In genomic region chr1:119836479-119837015, GRCm38 (mm10) we compare ENCODE assay signal across 8 mouse cellular contexts. TPM values are rescaled to one million over a fixed set of nuclear protein-coding genes. Genes with fewer than 3 reads are reported as not detected.
DNase-seq lines count a peak whose midpoint lies in the region; ATAC-seq lines count a peak whose summit lies in the region.

No protein-coding gene starts in this region.

- ATAC-seq in embryonic facial prominence, embryonic 11.5 days (replicated peaks; ENCODE audit: insufficient number of reproducible peaks, low FRiP score, low TSS enrichment, low read depth): no peak
- no peak; the same call in 1 of the 2 replicates for ATAC-seq in hindbrain, embryonic 13.5 days (ENCODE audit: low FRiP score)
- ATAC-seq in liver, embryonic 16.5 days (ENCODE audit: low read depth): peak; percentile 10
- ATAC-seq in neural tube, embryonic 14.5 days (ENCODE audit: low read depth): peak; percentile 9

- no peaks in the 10 kb centered on the region for H3K27me3 ChIP-seq in embryonic facial prominence, embryonic 11.5 days (ENCODE audit: control insufficient read depth, insufficient read depth, low read length)
- no peaks in the 10 kb centered on the region for H3K27me3 ChIP-seq in hindbrain, embryonic 13.5 days
- no peaks in the 10 kb centered on the region for H3K27me3 ChIP-seq in liver, embryonic 16.5 days (ENCODE audit: control insufficient read depth, insufficient read depth, low read depth, low read length)
- no peaks in the 10 kb centered on the region for H3K27me3 ChIP-seq in neural tube, embryonic 14.5 days (ENCODE audit: control insufficient read depth, insufficient read depth, low read length)

- peak; percentile 8 for DNase-seq in layer of hippocampus, adult 11-12 months (ENCODE audit: low spot score)
- DNase-seq in layer of hippocampus, postnatal 14 days (ENCODE audit: low spot score in 2 of 2): no peak
- peak; percentile 41 for DNase-seq in ES-CJ7 (ENCODE audit: low read depth, low spot score)
- DNase-seq in embryonic facial prominence, embryonic 11.5 days (ENCODE audit: low spot score): peak; percentile 45
- DNase-seq in gastrocnemius, postnatal 4 days (ENCODE audit: low spot score in 2 of 2): no peak

- peak overlapping the region; percentile 35 for H3K4me2 ChIP-seq in embryonic facial prominence, embryonic 11.5 days (ENCODE audit: low read depth, low read length)
- H3K4me2 ChIP-seq in hindbrain, embryonic 13.5 days: peak overlapping the region; percentile 75
- H3K4me2 ChIP-seq in liver, embryonic 16.5 days (ENCODE audit: low read depth, low read length): peak overlapping the region; percentile 90
- peak overlapping the region; percentile 78 for H3K4me2 ChIP-seq in neural tube, embryonic 14.5 days (ENCODE audit: low read depth, low read length)

- H3K36me3 ChIP-seq in embryonic facial prominence, embryonic 11.5 days (replicated peaks; ENCODE audit: control insufficient read depth, insufficient read depth, low read depth, low read length): no peaks in the 10 kb centered on the region
- no peaks in the 10 kb centered on the region for H3K36me3 ChIP-seq in hindbrain, embryonic 13.5 days
- no peaks in the 10 kb centered on the region for H3K36me3 ChIP-seq in liver, embryonic 16.5 days (ENCODE audit: control insufficient read depth, insufficient read depth)
- no peaks in the 10 kb centered on the region for H3K36me3 ChIP-seq in neural tube, embryonic 14.5 days (ENCODE audit: control insufficient read depth, insufficient read depth, low read length)

- no peaks in the 10 kb centered on the region for H3K9me3 ChIP-seq in embryonic facial prominence, embryonic 11.5 days (replicated peaks; ENCODE audit: control insufficient read depth, low read length)
- no peaks in the 10 kb centered on the region for H3K9me3 ChIP-seq in hindbrain, embryonic 13.5 days
- H3K9me3 ChIP-seq in liver, embryonic 16.5 days (replicated peaks; ENCODE audit: control insufficient read depth, low read length): no peaks in the 10 kb centered on the region
- H3K9me3 ChIP-seq in neural tube, embryonic 14.5 days (ENCODE audit: control insufficient read depth, low read length): no peaks in the 10 kb centered on the region

- H3K4me1 ChIP-seq in embryonic facial prominence, embryonic 11.5 days (ENCODE audit: control insufficient read depth, insufficient read depth, low read length): no peaks in the 10 kb centered on the region
- H3K4me1 ChIP-seq in hindbrain, embryonic 13.5 days (replicated peaks): peaks cover 21% of the 10 kb centered on the region
- peaks cover 13% of the 10 kb centered on the region for H3K4me1 ChIP-seq in liver, embryonic 16.5 days (ENCODE audit: control insufficient read depth, low read depth, low read length)
- peaks cover 11% of the 10 kb centered on the region; the same call in 1 of the 2 replicates for H3K4me1 ChIP-seq in neural tube, embryonic 14.5 days (ENCODE audit: control insufficient read depth, insufficient read depth, low read length)

- H3K27ac ChIP-seq in embryonic facial prominence, embryonic 11.5 days (replicated peaks; ENCODE audit: low read depth, low read length): peak overlapping the region; percentile 87
- peak overlapping the region; percentile 95 for H3K27ac ChIP-seq in hindbrain, embryonic 13.5 days
- peak overlapping the region; percentile 88 for H3K27ac ChIP-seq in liver, embryonic 16.5 days (ENCODE audit: low read length)
- H3K27ac ChIP-seq in neural tube, embryonic 14.5 days (ENCODE audit: low read depth, low read length): peak overlapping the region; percentile 96

- peak overlapping the region; percentile 82 for H3K4me3 ChIP-seq in embryonic facial prominence, embryonic 11.5 days (ENCODE audit: low read depth, low read length)
- H3K4me3 ChIP-seq in hindbrain, embryonic 13.5 days: peak overlapping the region; percentile 80
- H3K4me3 ChIP-seq in liver, embryonic 16.5 days (ENCODE audit: low read depth, low read length): peak overlapping the region; percentile 90
- peak overlapping the region; percentile 78 for H3K4me3 ChIP-seq in neural tube, embryonic 14.5 days (ENCODE audit: low read depth, low read length)

- WGBS in embryonic facial prominence, embryonic 11.5 days: under 1% methylated on average over 31 of the region's 31 CpGs
- under 1% methylated on average over 26 of the region's 31 CpGs for WGBS in hindbrain, embryonic 13.5 days
- WGBS in liver, embryonic 16.5 days (ENCODE audit: insufficient replicate concordance): under 1% methylated on average over 28 of the region's 31 CpGs
- WGBS in neural tube, embryonic 14.5 days: under 1% methylated on average over 31 of the region's 31 CpGs

- peak overlapping the region; percentile 93 for H3K9ac ChIP-seq in embryonic facial prominence, embryonic 11.5 days (replicated peaks; ENCODE audit: low read length)
- H3K9ac ChIP-seq in hindbrain, embryonic 13.5 days: peak overlapping the region; percentile 94
- peak overlapping the region; percentile 84 for H3K9ac ChIP-seq in liver, embryonic 16.5 days (ENCODE audit: low read depth, low read length)
- H3K9ac ChIP-seq in neural tube, embryonic 14.5 days (replicated peaks; ENCODE audit: low read depth, low read length): peak overlapping the region; percentile 90

RNA-seq across cellular contexts. Expression of gene Ptpn4, which starts 0.9 kb away (rescaled TPM):
- 10 to 100 TPM; 51.2 to 73.9 TPM for total RNA-seq in layer of hippocampus, postnatal 14 days (2021)
- 9.7 and 11.8 TPM in 2 replicates for polyA plus RNA-seq in embryonic facial prominence, embryonic 11.5 days (2014; fragmentation: Nextera tagmentation; extraction: Ambion mirVana)
- polyA plus RNA-seq in hindbrain, embryonic 13.5 days (2015; fragmentation: Nextera tagmentation; extraction: Ambion mirVana): 11.4 and 12.1 TPM in 2 replicates
- 1.2 and 1.5 TPM in 2 replicates for polyA plus RNA-seq in liver, embryonic 16.5 days (2015; fragmentation: Nextera tagmentation; extraction: Ambion mirVana)
- 18.0 and 19.1 TPM in 2 replicates for polyA plus RNA-seq in neural tube, embryonic 14.5 days (2014; fragmentation: Nextera tagmentation; extraction: Ambion mirVana)
- total RNA-seq in gastrocnemius, postnatal 4 days (2021): 10 to 100 TPM; 16.3 to 28.9 TPM

Comparison
In these comparisons a context has a peak if more than half of its experiments do, and no peak if none do; other contexts are left out.
1. DNase-seq: peak in layer of hippocampus, adult 11-12 months (single experiment), ES-CJ7 (single experiment) and embryonic facial prominence, embryonic 11.5 days (single experiment); none in layer of hippocampus, postnatal 14 days (0 of 2) and gastrocnemius, postnatal 4 days (0 of 2).
2. ATAC-seq: peak in liver, embryonic 16.5 days (single experiment) and neural tube, embryonic 14.5 days (single experiment); none in embryonic facial prominence, embryonic 11.5 days (single experiment) and hindbrain, embryonic 13.5 days (single experiment).
3. H3K4me2 ChIP-seq: peak in every context shown above with its lines; median percentile 90 in liver, embryonic 16.5 days; 78 in neural tube, embryonic 14.5 days; 75 in hindbrain, embryonic 13.5 days; 35 in embryonic facial prominence, embryonic 11.5 days.
4. Peak in every context shown above with its lines, with median percentiles within 50 percentile points of each other: H3K27ac ChIP-seq, H3K4me3 ChIP-seq and H3K9ac ChIP-seq.